Mouse (Mus musculus): ENCODE results near the gene Olfr45. TPM values are rescaled to one million over a fixed set of nuclear protein-coding genes. Genes with fewer than 3 reads are reported as not detected.

Olfr45 gene
- not detected for total RNA-seq (2023)

DNA sequence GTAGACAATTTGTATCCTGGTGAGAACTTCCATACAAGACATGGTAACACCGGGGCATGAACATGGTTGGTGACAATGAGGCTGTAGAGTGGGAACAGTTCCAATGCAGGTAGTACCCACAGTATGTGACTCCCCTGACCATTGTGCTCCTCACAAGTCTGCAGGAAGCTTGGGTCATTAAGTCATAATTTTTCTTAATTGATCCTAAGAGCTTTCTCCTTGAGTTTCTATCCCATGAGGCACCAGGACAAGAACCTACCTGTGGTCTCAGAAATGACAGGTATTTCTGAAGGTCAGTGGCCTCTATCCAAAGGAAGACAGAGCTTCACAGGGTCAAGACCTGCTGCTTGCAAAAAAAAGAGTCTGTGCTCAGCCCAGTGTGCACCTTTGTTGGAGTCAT lies at the start of gene Olfr45:
Gene Olfr45 (plus strand): TSS at position 301 of the 400 bp plus-strand sequence.

DNA sequence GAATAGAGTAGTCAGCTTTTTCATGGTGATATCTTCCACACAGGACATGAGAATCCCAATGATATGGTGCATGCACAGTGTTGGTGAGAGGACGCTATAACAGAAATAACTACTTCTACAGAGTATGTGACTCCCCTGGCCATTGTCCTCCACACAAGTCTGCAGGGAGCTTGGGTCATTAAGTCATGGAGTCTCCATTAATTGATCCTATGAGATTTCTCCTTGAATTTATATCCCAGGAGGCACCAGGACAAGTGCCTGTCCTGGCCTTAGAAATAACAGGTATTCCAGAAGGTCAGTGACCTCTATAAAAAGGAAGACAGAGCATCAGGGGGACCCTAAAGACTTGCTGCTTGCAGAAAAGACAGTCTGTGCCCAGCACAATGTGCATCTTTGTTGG lies 35.6 kb upstream of the Olfr45 start, which contains the start of gene Olfr53:
Gene Olfr53 (plus strand): TSS at position 301 of the 400 bp plus-strand sequence.

DNA sequence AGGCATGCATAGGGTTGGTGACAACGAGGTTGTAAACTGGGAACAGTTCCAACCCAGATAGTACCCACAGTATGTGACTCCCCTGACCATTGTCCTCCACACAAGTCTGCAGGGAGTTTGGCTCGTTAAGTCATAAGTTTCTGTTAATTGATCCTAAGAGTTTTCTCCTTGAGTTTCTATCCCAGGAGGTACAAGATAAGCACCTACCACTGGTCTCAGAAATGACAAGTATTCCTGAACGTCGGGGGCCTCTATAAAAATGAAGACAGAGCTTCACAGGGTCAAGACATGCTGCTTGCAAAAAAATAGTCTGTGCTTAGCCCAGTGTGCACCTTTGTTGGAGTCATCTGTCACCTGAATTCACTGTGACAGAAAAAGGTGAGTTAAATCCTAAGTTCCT lies 22.1 kb upstream of the Olfr45 start, which contains the start of gene Olfr539:
Gene Olfr539 (plus strand): TSS at position 301 of the 400 bp plus-strand sequence.

DNA sequence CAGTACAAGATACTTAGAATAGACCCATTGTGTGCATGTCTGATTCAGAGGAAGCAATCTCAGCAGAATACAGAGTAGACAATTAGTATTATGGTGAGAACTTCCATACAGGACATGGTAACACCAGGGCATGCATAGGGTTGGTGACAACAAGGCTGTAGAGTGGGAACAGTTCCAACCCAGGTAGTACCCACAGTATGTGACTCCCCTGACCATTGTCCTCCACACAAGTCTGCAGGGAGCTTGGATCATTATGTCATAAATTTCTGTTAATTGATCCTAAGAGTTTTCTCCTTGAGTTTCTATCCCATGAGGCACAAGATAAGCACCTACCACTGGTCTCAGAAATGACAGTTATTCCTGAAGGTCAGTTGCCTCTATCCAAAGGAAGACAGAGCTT lies 15.2 kb downstream of the Olfr45 start, which contains the start of gene Olfr541:
Gene Olfr541 (plus strand): TSS at position 301 of the 400 bp plus-strand sequence.

Other genes with a start within 250 kb of the Olfr45 start
- gene Olfr533, start 218.6 kb upstream of the Olfr45 start, total RNA-seq (2023) = not detected
- gene Olfr535, start 197.7 kb upstream of the Olfr45 start, total RNA-seq (2023) = not detected
- not detected for gene Olfr536, start 174.6 kb upstream of the Olfr45 start, total RNA-seq (2023)
- gene Olfr538, start 114.1 kb upstream of the Olfr45 start, total RNA-seq (2023) = not detected
- gene Olfr46, start 80.7 kb upstream of the Olfr45 start, total RNA-seq (2023) = not detected
- gene Olfr61, start 53.0 kb upstream of the Olfr45 start, total RNA-seq (2023) = not detected
- not detected for gene Olfr53, start 35.5 kb upstream of the Olfr45 start, total RNA-seq (2023)
- gene Olfr539, start 22.0 kb upstream of the Olfr45 start, total RNA-seq (2023) = not detected
- gene Olfr541, start 15.3 kb downstream of the Olfr45 start, total RNA-seq (2023) = not detected
- not detected for gene Cyp2e1, start 81.8 kb downstream of the Olfr45 start, total RNA-seq (2023)
- gene Syce1, start 105.9 kb downstream of the Olfr45 start, total RNA-seq (2023) = not detected
- under 1 TPM in 1 of 2 experiments, not detected in 1; 0.15 TPM for gene Zfp941, start 140.2 kb downstream of the Olfr45 start, total RNA-seq (2023)
- not detected for gene Urah, start 153.1 kb downstream of the Olfr45 start, total RNA-seq (2023)
- not detected for gene Scgb1c1, start 163.6 kb downstream of the Olfr45 start, total RNA-seq (2023)
- gene Odf3, start 165.9 kb downstream of the Olfr45 start, total RNA-seq (2023) = not detected
- not detected for gene Gm45785, start 174.4 kb downstream of the Olfr45 start, total RNA-seq (2023)
- 100 to 1,000 TPM; 112 to 126 TPM for gene Ric8a, start 175.0 kb downstream of the Olfr45 start, total RNA-seq (2023)
- gene Bet1l, start 175.6 kb downstream of the Olfr45 start, total RNA-seq (2023) = 10 to 100 TPM; 22.5 to 22.8 TPM
- gene Psmd13, start 200.0 kb downstream of the Olfr45 start, total RNA-seq (2023) = 10 to 100 TPM; 79.6 to 82.9 TPM
- 10 to 100 TPM; 10.8 to 12.7 TPM for gene Sirt3, start 200.4 kb downstream of the Olfr45 start, total RNA-seq (2023)
- gene Cox8b, start 218.5 kb downstream of the Olfr45 start, total RNA-seq (2023) = not detected
- not detected for gene Nlrp6, start 239.0 kb downstream of the Olfr45 start, total RNA-seq (2023)